Mouse (Mus musculus) spleen, postnatal 14 days (tissue): ENCODE results near the gene Ptpn14.

Source experiments
- DNase-seq, 2 experiments: peaks; one replicate each; pipeline ENCODE4 v3.0.0; 2021 to 2022; ENCODE audit warnings: low spot score in 2 of 2

The Ptpn14 gene

GRCm38 (mm10) chr1:189808015-189808414 lies 79.9 kb downstream of the Ptpn14 start:
- DNase-seq: no peak

DNA sequence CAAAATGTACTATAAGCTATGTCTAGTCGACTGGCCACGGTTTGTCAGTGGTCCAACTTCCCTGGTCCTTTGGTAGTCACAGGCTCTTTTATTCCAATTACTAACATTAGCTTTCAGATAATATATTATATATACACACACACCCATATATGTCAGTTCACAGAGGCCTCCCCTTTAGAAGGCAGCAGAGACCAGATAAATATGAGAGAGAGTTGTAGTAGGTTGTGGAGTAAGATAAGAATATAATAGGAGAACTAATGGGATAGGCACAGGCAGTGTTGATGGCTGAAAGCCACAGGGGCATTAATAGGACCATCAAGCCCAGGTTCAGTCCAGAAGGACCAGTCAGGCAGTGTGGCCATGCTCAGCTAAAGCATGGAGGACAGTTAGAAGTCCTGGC lies 80.4 kb downstream of the Ptpn14 start:
- no peak for DNase-seq

DNA sequence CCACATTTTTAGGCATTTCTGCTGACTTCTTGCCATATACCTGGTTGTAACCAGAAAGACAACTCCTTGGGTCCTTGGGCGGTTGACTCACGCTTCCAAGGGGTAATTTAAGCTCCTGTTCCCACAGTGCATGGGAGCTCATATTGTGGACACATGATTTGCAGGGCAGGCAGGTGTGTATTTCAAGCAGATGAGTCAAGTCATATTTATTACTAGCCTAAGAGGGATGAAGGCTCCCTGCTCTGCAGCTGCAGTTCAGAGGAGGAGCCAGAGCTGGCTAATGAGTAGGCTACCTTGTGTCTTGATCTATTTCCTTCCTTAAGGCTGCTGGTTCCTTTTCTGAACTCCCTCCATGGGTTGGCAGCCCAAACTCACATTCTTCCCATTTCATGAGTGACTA lies 83.7 kb downstream of the Ptpn14 start:
- no peak for DNase-seq

- DNase-seq: no peak
Observed at GRCm38 (mm10) chr1:189814385-189814784, 86.3 kb downstream of the Ptpn14 start.

- no peak for DNase-seq
Observed at GRCm38 (mm10) chr1:189817089-189817488, 89.0 kb downstream of the Ptpn14 start.

DNA sequence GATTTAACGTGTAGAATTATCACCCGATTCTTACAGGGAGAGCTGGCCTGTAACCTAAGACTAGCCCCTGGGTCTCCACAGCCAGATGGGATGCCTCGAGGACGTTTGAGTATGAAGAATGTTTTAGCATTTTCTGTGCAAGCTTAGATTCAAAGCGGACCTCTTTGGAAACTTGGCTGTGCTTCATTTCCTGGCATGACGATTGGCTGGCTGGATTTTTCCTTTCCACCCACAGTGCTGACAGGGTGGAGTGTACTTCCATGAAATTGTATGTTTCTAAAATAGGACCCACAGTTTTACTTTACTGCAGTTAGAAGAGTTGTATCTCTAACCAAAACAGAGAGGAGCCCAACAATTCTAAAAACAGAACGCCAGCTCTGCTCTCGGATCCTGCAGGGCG lies 89.7 kb downstream of the Ptpn14 start:
- DNase-seq: no peak

DNA sequence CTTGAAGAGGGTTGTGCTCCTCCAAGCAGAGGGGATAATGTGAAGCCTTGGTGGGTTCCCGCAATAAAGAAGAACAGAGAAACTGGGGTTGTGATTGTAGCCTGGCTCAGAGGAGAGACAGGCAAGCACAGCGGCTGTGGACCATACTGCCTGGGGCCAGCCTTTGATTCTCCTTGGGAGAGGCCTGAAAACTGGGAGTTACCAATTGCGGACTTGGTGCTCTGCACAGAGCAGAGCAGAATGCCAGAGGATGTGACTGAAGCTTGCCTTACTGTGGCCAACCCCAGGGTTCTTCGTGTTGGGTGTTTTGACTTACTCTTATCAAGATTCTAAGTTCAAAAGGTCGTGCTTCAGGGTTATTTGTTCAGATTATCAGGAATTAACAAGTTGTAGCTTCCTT lies 92.0 kb downstream of the Ptpn14 start:
- no peak for DNase-seq

GRCm38 (mm10) chr1:189824436-189824835 lies 96.4 kb downstream of the Ptpn14 start:
- DNase-seq: no peak

DNA sequence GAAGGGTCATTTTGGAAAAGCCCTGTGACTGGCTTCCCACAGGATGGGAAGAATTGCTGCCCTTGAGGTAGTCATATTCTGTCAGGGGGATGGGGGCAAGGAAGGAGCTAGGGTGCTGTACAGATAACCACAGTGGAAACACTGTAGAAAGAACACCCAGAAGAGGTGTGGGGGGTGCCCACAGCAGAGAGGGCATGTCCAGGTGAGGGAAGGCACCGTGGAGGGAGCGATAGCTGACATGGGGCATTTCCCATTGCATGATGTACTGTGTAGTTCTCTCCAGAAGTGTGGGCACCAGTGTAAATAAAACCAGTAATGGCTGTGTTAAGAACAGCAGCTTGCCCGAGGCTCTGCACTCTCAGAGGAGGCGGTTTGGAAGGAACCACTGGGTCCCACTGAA lies 102.3 kb downstream of the Ptpn14 start:
- DNase-seq: no peak

DNA sequence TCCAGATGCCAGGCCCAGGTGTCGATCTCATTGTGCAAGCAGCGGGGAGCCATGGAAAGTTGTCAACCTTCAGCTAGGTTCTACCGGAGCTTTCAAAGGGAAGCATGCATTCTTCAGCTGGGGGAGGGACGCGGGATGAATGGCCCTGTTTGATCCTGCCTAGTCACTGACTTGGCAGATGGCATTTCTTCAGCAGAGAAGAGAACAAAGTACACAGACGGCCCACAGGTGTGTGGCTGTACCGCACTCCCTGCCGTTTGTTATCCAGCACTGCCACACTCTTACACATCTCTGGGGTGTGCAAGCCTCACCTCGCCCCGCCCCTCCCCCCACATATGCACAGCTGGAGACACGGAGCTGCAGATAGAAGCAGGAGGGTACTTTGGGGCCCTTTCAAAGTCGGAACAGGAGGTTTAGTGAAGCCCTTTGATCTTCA lies 102.7 kb downstream of the Ptpn14 start:
- DNase-seq: no peak

DNA sequence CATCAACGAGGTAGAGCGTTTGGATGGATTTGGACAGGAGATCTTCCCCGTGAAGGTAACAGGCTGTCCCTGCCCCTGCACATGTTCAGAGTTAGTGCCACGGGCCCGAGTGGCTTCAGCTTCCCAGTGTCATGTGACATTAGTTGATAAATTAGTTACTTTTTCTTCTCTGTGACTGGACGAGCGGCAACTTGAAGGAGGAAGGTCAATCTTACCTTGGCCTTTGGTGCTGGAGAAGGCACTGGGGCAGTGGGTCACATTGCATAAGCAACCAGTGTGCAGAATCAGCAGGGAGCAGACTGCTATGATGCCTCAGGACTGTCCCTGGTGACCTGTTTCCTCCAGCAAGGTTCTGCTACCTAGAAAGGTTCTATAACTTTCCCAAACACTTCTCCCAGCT lies 105.3 kb downstream of the Ptpn14 start:
- no peak for DNase-seq

GRCm38 (mm10) chr1:189834166-189834565 lies 106.1 kb downstream of the Ptpn14 start:
- no peak for DNase-seq

DNA sequence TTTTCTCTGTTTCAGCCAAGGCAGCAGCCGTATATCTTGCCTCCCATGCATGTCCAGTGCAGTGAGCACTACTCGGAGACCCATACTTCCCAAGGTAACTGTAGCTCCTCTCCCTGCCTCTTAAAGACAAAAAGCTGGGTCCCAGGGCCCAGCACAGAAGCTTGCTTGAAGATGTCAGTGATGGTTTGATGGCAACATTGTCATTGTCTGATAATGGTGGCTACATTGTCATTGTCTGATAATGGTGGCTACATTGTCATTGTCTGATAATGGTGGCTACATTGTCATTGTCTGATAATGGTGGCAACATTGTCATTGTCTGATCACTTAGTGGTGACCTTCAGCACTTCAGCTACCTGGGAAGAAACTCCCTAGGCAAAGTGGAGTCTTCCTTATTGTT lies 118.3 kb downstream of the Ptpn14 start:
- no peak for DNase-seq

GRCm38 (mm10) chr1:189849550-189849949 lies 121.5 kb downstream of the Ptpn14 start:
- DNase-seq: no peak

GRCm38 (mm10) chr1:189852051-189852450 lies 124.0 kb downstream of the Ptpn14 start:
- no peak for DNase-seq

DNA sequence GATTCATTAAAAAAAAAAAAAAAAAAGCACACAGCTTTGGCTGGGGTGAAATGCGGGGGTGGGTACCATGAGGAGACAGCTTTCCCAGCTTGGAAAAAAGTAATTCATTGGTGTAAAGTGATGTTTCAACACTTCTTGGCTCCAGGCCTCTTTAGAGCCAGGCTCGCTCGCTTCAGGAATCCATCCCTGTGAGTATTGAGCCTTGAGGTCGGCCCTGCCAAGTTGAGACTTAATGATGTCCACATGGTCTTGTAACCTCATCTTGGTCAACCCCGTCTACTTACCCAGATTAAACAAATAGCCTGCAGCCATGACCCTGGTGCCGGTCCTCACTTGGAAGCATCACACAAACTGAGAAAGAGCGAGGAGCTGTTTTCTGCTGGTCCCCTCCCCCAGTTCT lies 124.4 kb downstream of the Ptpn14 start:
- DNase-seq: no peak

DNA sequence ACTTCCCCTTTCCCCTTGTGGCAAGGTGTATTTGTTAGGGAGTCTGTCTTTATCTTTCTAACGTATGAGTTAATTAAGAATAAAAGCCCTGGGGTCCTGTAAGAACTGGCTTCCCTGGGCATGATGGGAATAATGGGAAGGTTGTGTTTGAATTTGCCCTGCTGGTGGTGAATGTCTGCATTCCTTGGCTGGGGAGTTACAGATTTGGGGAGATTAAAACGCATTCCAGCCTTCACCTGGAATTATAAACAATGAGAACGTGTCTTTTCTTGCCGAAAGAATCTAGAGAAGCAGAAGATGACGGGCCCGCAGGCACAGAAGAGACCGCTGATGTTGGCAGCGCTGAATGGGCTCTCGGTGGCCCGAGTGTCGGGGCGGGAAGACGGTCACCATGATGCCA lies 126.6 kb downstream of the Ptpn14 start:
- no peak for DNase-seq

DNA sequence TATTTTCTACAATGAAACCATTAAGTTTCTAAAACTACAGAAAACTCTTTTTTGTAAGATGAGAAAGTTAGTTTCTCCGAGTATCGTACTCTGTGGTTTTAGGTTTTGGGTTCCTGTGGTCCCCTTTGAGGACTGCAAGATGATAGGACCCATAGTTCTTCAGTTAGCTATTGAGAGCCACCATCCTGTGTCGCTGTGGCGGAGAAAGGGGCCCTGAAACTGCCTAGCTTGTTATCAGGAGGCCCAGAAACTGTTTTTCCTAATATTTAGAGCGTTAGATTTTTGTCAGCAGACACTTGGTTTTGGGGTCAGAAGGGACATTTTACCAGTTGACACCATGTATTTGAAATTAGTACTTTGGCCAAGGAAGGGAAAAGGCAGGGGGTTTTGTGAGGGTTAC lies 127.7 kb downstream of the Ptpn14 start:
- no peak for DNase-seq

- DNase-seq: no peak
Observed at GRCm38 (mm10) chr1:189858377-189858776, 130.3 kb downstream of the Ptpn14 start.

- DNase-seq: no peak
Observed at GRCm38 (mm10) chr1:189860112-189860941, 132.3 kb downstream of the Ptpn14 start.

DNA sequence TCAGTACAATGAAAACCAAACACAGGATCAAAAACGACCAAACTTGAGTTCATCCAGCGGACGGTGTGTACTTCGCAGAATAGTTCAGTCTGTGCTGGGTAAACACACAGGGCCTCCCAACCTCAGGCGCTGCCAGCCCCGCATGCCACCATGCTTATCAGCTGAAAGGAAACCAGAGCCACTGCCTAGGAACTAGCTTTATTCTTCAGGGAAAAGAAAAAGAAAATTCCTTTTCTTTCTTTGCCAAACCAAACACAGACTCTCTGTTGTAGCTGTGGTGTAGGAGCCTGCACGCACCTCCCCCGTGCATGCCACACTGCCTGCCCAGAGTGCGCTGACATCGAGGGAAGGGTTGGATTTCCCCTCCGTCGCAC lies 132.9 kb downstream of the Ptpn14 start:
- no peak for DNase-seq

DNA sequence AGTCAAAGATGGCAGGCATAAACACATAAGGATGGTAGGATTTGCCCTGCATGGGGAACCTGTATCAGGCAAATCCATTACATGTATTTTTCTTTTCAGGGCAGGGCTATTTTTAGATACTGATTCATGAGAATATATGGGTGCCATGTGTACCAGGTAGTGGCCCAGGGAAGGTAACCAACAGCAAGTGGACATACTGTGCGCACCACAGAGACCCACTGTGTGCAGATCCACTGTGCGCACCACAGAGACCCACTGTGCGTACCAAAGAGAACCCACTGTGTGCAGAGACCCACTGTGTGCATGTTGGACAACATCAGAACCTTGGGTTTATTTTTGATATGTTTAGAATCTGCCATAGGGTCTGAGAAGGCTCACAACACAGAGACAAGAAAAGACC lies 135.7 kb downstream of the Ptpn14 start:
- DNase-seq: no peak

DNA sequence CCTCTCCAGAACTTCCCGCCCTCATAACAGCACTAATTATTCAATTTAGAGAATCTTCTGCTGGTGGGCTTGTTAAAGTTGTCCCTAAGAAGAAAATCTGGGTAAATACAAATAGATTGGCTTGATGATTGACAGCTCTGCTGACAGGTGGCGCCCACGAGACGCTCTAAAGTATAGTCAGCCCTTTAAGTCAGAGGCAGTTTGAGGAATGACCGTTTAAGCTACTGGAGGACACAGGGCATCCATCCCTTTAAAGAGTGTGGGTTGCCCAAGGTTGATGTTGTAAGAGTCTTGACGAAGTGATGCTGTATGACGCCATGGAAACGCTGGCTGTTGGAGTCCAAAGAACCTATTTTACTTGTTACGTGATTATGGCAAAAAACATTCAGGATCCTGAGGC lies 136.2 kb downstream of the Ptpn14 start:
- no peak for DNase-seq
